Mouse (Mus musculus): ENCODE measurements around the gene Nlrc5. TPM values are rescaled to one million over a fixed set of nuclear protein-coding genes. Genes with fewer than 3 reads are reported as not detected.
A peak's percentile ranks its signal among the peaks of the same experiment; 100 is the strongest.

Nlrc5 gene
- polyA plus RNA-seq, 2 experiments, result 0.23 to 0.28 TPM

- no peaks in the 10 kb centered on the region for H3K27me3 ChIP-seq (ENCODE audit: control insufficient read depth, insufficient read depth, low read length)
- no peak overlapping the region for H3K27ac ChIP-seq (replicated peaks; ENCODE audit: low read depth, low read length)
- H3K4me3 ChIP-seq (replicated peaks; ENCODE audit: low read length), result no peak overlapping the region
- no peak for TF ChIP-seq POLR2A (IDR thresholded peaks at IDR 0.05; ENCODE audit: borderline replicate concordance, extremely low read depth, insufficient read depth, insufficient read length)
- no peak for DNase-seq (ENCODE audit: low spot score)
- no peak overlapping the region for H3K9ac ChIP-seq (ENCODE audit: low read depth, low read length, severe bottlenecking)
- WGBS, result 62% methylated on average over 8 of the region's 8 CpGs
- H3K4me1 ChIP-seq (ENCODE audit: control insufficient read depth, insufficient read depth, low read length), result no peaks in the 10 kb centered on the region
- ATAC-seq (ENCODE audit: low FRiP score, low read depth), result no peak
- no peaks in the 10 kb centered on the region for H3K36me3 ChIP-seq (ENCODE audit: control insufficient read depth, insufficient read depth, low read length)
- no peak overlapping the region for H3K4me2 ChIP-seq (replicated peaks; ENCODE audit: low read depth, low read length, severe bottlenecking)
- no peaks in the 10 kb centered on the region for H3K9me3 ChIP-seq (ENCODE audit: control insufficient read depth, low read length)
Observed at GRCm38 (mm10) chr8:94475786-94476185, 41.6 kb downstream of the Nlrc5 start.

DNA sequence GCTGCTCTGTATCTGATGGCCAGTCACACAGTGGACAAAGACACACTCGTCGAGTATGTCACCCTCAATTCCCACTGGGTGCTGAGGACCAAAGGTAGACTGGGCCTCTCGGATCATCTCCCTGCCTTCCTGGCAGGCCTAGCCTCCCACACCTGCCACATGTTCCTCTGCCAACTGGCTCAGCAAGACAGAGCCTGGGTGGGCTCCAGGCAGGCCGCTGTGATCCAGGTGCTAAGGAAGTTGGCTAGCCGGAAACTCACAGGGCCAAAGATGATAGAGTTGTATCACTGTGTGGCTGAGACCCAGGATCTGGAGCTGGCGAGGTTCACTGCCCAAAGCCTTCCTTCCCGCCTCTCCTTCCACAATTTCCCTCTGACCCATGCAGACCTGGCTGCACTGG lies 42.7 kb downstream of the Nlrc5 start:
- Histone ChIP-seq H3K27ac (replicated peaks; ENCODE audit: low read depth, low read length) (no peak overlapping the region), H3K4me1 (ENCODE audit: control insufficient read depth, insufficient read depth, low read length) (no peaks in the 10 kb centered on the region), H3K4me2 (replicated peaks; ENCODE audit: low read depth, low read length, severe bottlenecking) (no peak overlapping the region), H3K4me3 (replicated peaks; ENCODE audit: low read length) (no peak overlapping the region), H3K27me3 (ENCODE audit: control insufficient read depth, insufficient read depth, low read length) (no peaks in the 10 kb centered on the region), H3K36me3 (ENCODE audit: control insufficient read depth, insufficient read depth, low read length) (no peaks in the 10 kb centered on the region), H3K9me3 (ENCODE audit: control insufficient read depth, low read length) (no peaks in the 10 kb centered on the region), H3K9ac (ENCODE audit: low read depth, low read length, severe bottlenecking) (no peak overlapping the region)
- ATAC-seq (ENCODE audit: low FRiP score, low read depth), result no peak
- TF ChIP-seq POLR2A (IDR thresholded peaks at IDR 0.05; ENCODE audit: borderline replicate concordance, extremely low read depth, insufficient read depth, insufficient read length), result no peak
- 76% methylated on average over 7 of the region's 7 CpGs for WGBS
- no peak for DNase-seq (ENCODE audit: low spot score)

- 6% methylated on average over 6 of the region's 6 CpGs for WGBS
- Histone ChIP-seq H3K4me3 (replicated peaks; ENCODE audit: low read length) (no peak overlapping the region), H3K9ac (ENCODE audit: low read depth, low read length, severe bottlenecking) (no peak overlapping the region), H3K27ac (replicated peaks; ENCODE audit: low read depth, low read length) (no peak overlapping the region), H3K27me3 (ENCODE audit: control insufficient read depth, insufficient read depth, low read length) (no peaks in the 10 kb centered on the region), H3K4me2 (replicated peaks; ENCODE audit: low read depth, low read length, severe bottlenecking) (no peak overlapping the region), H3K4me1 (ENCODE audit: control insufficient read depth, insufficient read depth, low read length) (no peaks in the 10 kb centered on the region), H3K9me3 (ENCODE audit: control insufficient read depth, low read length) (no peaks in the 10 kb centered on the region), H3K36me3 (ENCODE audit: control insufficient read depth, insufficient read depth, low read length) (no peaks in the 10 kb centered on the region)
- no peak for TF ChIP-seq POLR2A (IDR thresholded peaks at IDR 0.05; ENCODE audit: borderline replicate concordance, extremely low read depth, insufficient read depth, insufficient read length)
- DNase-seq (ENCODE audit: low spot score) (peak; percentile 14), ATAC-seq (ENCODE audit: low FRiP score, low read depth) (no peak)
Observed at GRCm38 (mm10) chr8:94482051-94482450, 47.9 kb downstream of the Nlrc5 start.

GRCm38 (mm10) chr8:94485288-94485687 lies 51.1 kb downstream of the Nlrc5 start:
- no peak for ATAC-seq (ENCODE audit: low FRiP score, low read depth)
- 65% methylated on average over 3 of the region's 3 CpGs for WGBS
- no peak overlapping the region for H3K27ac ChIP-seq (replicated peaks; ENCODE audit: low read depth, low read length)
- H3K36me3 ChIP-seq (ENCODE audit: control insufficient read depth, insufficient read depth, low read length), result no peaks in the 10 kb centered on the region
- no peaks in the 10 kb centered on the region for H3K9me3 ChIP-seq (ENCODE audit: control insufficient read depth, low read length)
- no peaks in the 10 kb centered on the region for H3K27me3 ChIP-seq (ENCODE audit: control insufficient read depth, insufficient read depth, low read length)
- H3K4me3 ChIP-seq (replicated peaks; ENCODE audit: low read length), result no peak overlapping the region
- DNase-seq (ENCODE audit: low spot score), result no peak
- H3K9ac ChIP-seq (ENCODE audit: low read depth, low read length, severe bottlenecking), result no peak overlapping the region
- no peak for TF ChIP-seq POLR2A (IDR thresholded peaks at IDR 0.05; ENCODE audit: borderline replicate concordance, extremely low read depth, insufficient read depth, insufficient read length)
- H3K4me1 ChIP-seq (ENCODE audit: control insufficient read depth, insufficient read depth, low read length), result no peaks in the 10 kb centered on the region
- H3K4me2 ChIP-seq (replicated peaks; ENCODE audit: low read depth, low read length, severe bottlenecking), result no peak overlapping the region

GRCm38 (mm10) chr8:94485882-94486281 lies 51.7 kb downstream of the Nlrc5 start:
- ATAC-seq (ENCODE audit: low FRiP score, low read depth) (no peak), DNase-seq (ENCODE audit: low spot score) (no peak)
- Histone ChIP-seq H3K4me3 (replicated peaks; ENCODE audit: low read length) (no peak overlapping the region), H3K9me3 (ENCODE audit: control insufficient read depth, low read length) (no peaks in the 10 kb centered on the region), H3K36me3 (ENCODE audit: control insufficient read depth, insufficient read depth, low read length) (no peaks in the 10 kb centered on the region), H3K4me1 (ENCODE audit: control insufficient read depth, insufficient read depth, low read length) (no peaks in the 10 kb centered on the region), H3K9ac (ENCODE audit: low read depth, low read length, severe bottlenecking) (no peak overlapping the region), H3K4me2 (replicated peaks; ENCODE audit: low read depth, low read length, severe bottlenecking) (no peak overlapping the region), H3K27ac (replicated peaks; ENCODE audit: low read depth, low read length) (no peak overlapping the region), H3K27me3 (ENCODE audit: control insufficient read depth, insufficient read depth, low read length) (no peaks in the 10 kb centered on the region)
- TF ChIP-seq POLR2A (IDR thresholded peaks at IDR 0.05; ENCODE audit: borderline replicate concordance, extremely low read depth, insufficient read depth, insufficient read length), result no peak
- 23% methylated on average over 2 of the region's 2 CpGs for WGBS

DNA sequence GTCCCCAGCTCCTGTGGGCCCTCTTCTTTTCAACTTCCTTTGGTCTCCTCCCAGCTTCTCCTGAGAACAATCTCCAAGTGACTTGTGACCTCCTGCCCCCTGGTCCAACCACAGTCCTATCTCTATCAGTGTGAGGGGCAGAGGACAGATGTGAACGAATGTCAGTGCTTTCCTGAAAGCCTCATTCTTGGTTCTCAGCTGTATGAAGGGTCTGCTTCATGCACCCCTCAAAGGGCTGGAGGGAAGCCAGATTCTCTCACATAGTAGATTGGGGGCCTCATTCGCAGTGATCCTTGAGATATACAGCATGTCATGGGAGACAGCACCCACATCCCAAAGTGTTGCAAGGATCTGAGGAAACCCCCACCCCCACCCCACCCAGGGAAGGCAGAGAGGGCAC lies 53.9 kb downstream of the Nlrc5 start:
- ATAC-seq (ENCODE audit: low FRiP score, low read depth) (no peak), DNase-seq (ENCODE audit: low spot score) (no peak)
- Histone ChIP-seq H3K4me3 (replicated peaks; ENCODE audit: low read length) (no peak overlapping the region), H3K36me3 (ENCODE audit: control insufficient read depth, insufficient read depth, low read length) (no peaks in the 10 kb centered on the region), H3K4me2 (replicated peaks; ENCODE audit: low read depth, low read length, severe bottlenecking) (no peak overlapping the region), H3K9me3 (ENCODE audit: control insufficient read depth, low read length) (no peaks in the 10 kb centered on the region), H3K9ac (ENCODE audit: low read depth, low read length, severe bottlenecking) (no peak overlapping the region), H3K4me1 (ENCODE audit: control insufficient read depth, insufficient read depth, low read length) (no peaks in the 10 kb centered on the region), H3K27me3 (ENCODE audit: control insufficient read depth, insufficient read depth, low read length) (no peaks in the 10 kb centered on the region), H3K27ac (replicated peaks; ENCODE audit: low read depth, low read length) (no peak overlapping the region)
- WGBS, result 73% methylated on average over 2 of the region's 2 CpGs
- no peak for TF ChIP-seq POLR2A (IDR thresholded peaks at IDR 0.05; ENCODE audit: borderline replicate concordance, extremely low read depth, insufficient read depth, insufficient read length)
